In the genomic region with DNA sequence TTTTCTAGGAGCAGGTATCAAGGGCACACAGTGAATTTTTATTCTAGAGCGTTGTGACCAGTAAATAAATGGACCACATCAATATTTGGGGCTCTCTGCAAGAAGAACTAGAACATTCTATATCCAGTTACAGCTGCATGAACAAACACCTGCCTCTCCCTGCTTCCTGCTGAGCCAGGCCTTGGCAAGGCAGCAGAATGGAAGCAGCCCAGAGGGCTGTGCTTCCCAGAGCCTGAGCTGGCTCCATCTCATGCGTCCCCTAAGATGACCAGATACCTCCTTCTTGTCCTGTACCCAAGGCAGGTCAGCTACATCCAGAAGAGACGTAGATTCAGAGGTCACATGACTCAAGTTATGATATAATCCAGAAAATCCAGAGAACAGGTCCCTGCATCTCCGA, we compare ENCODE assay signal across 32 mouse cellular contexts. TPM values are rescaled to one million over a fixed set of nuclear protein-coding genes. Genes with fewer than 3 reads are reported as not detected.
DNase-seq lines count a peak whose midpoint lies in the region; ATAC-seq and TF ChIP-seq lines count a peak whose summit lies in the region.
"Had no signal": no experiment of that assay in that cellular context is flagged by ENCODE, and none has a peak within 500 bp of the region (broad histone marks: within the 10 kb centered on the region; RNA-seq: fewer than 3 reads in every experiment).

No protein-coding gene starts in this region.

- 0 out of 2 replicates have a peak overlapping the region, but pooled peaks have one; percentile 37 for H3K27ac ChIP-seq in hindbrain, embryonic 15.5 days (replicated peaks)
- H3K27ac ChIP-seq in hindbrain, embryonic 16.5 days (ENCODE audit: low read depth, low read length): no peak overlapping the region
- H3K27ac ChIP-seq in stomach, postnatal 0 days (replicated peaks): peak overlapping the region; percentile 69; the same call in 1 of the 2 replicates
- H3K27ac ChIP-seq: embryonic facial prominence, embryonic 13.5 days; forebrain, embryonic 10.5 days; heart, embryonic 10.5 days; hindbrain, embryonic 12.5 days; limb, embryonic 12.5 days; liver, embryonic 15.5 days; midbrain, embryonic 15.5 days had no signal

- TF ChIP-seq EP300 in stomach, postnatal 0 days (optimal IDR thresholded peaks at IDR 0.05): no peak

- DNase-seq in cerebellum, adult 11-12 months: peak; percentile 50
- DNase-seq in cerebellum, adult 8-10 months: no peak
- peak; percentile 18 to 61 for DNase-seq in gastrocnemius, adult 8-10 months (ENCODE audit: low spot score in 2 of 2)
- no peak for DNase-seq in stomach, postnatal 0 days (ENCODE audit: low spot score)
- no peak for DNase-seq in thymus, postnatal 0 days (ENCODE audit: low spot score)
- DNase-seq: adrenal gland, postnatal 14 days; cerebellum, adult 9-10 months; heart, postnatal 36 days; kidney, adult 9 months; kidney, postnatal 10 days; layer of hippocampus, adult 9-11 months; lung, embryonic 14.5 days; lung, postnatal 14 days; thymus, postnatal 36 days had no signal

- no peaks in the 10 kb centered on the region for H3K36me3 ChIP-seq in hindbrain, embryonic 15.5 days
- H3K36me3 ChIP-seq in hindbrain, embryonic 16.5 days (ENCODE audit: control insufficient read depth, insufficient read depth, low read length): no peaks in the 10 kb centered on the region
- no peaks in the 10 kb centered on the region for H3K36me3 ChIP-seq in stomach, postnatal 0 days (ENCODE audit: control insufficient read depth, insufficient read depth, low read length)
- H3K36me3 ChIP-seq: embryonic facial prominence, embryonic 13.5 days; forebrain, embryonic 10.5 days; forebrain, embryonic 15.5 days; G1E; heart, embryonic 10.5 days; hindbrain, embryonic 12.5 days; limb, embryonic 12.5 days; liver, embryonic 15.5 days; midbrain, embryonic 15.5 days; neural tube, embryonic 13.5 days had no signal

- no peak overlapping the region for H3K4me3 ChIP-seq in hindbrain, embryonic 15.5 days
- H3K4me3 ChIP-seq in hindbrain, embryonic 16.5 days (ENCODE audit: low read length): no peak overlapping the region
- H3K4me3 ChIP-seq in stomach, postnatal 0 days (ENCODE audit: low read depth, low read length): no peak overlapping the region
- H3K4me3 ChIP-seq: embryonic facial prominence, embryonic 13.5 days; forebrain, embryonic 10.5 days; forebrain, embryonic 15.5 days; heart, embryonic 10.5 days; hindbrain, embryonic 12.5 days; limb, embryonic 12.5 days; liver, embryonic 15.5 days; midbrain, embryonic 15.5 days; myocyte; neural tube, embryonic 13.5 days had no signal

- peaks cover 24% of the 10 kb centered on the region for H3K4me1 ChIP-seq in hindbrain, embryonic 15.5 days (replicated peaks)
- H3K4me1 ChIP-seq in hindbrain, embryonic 16.5 days (ENCODE audit: control insufficient read depth, insufficient read depth, low read depth, low read length): peaks cover 5% of the 10 kb centered on the region
- H3K4me1 ChIP-seq in stomach, postnatal 0 days (replicated peaks; ENCODE audit: control insufficient read depth, insufficient read depth): no peaks in the 10 kb centered on the region
- H3K4me1 ChIP-seq: liver, embryonic 15.5 days had no signal

- no peak overlapping the region for H3K9ac ChIP-seq in hindbrain, embryonic 15.5 days
- no peak overlapping the region for H3K9ac ChIP-seq in hindbrain, embryonic 16.5 days (ENCODE audit: low read depth, low read length)
- H3K9ac ChIP-seq in stomach, postnatal 0 days (ENCODE audit: low read length): no peak overlapping the region
- H3K9ac ChIP-seq: embryonic facial prominence, embryonic 13.5 days; forebrain, embryonic 15.5 days; hindbrain, embryonic 12.5 days; limb, embryonic 12.5 days; liver, embryonic 15.5 days; lung, embryonic 14.5 days; midbrain, embryonic 15.5 days; neural tube, embryonic 13.5 days had no signal

- no peaks in the 10 kb centered on the region for H3K9me3 ChIP-seq in hindbrain, embryonic 15.5 days
- no peaks in the 10 kb centered on the region for H3K9me3 ChIP-seq in hindbrain, embryonic 16.5 days (ENCODE audit: control insufficient read depth, low read length)
- no peaks in the 10 kb centered on the region for H3K9me3 ChIP-seq in stomach, postnatal 0 days (ENCODE audit: control insufficient read depth, low read length)
- H3K9me3 ChIP-seq: embryonic facial prominence, embryonic 13.5 days; forebrain, embryonic 10.5 days; forebrain, embryonic 15.5 days; heart, embryonic 10.5 days; hindbrain, embryonic 12.5 days; limb, embryonic 12.5 days; liver, embryonic 15.5 days; midbrain, embryonic 15.5 days; neural tube, embryonic 13.5 days had no signal

- 84% methylated on average over 4 of the region's 4 CpGs for WGBS in hindbrain, embryonic 15.5 days
- 89% methylated on average over 4 of the region's 4 CpGs for WGBS in hindbrain, embryonic 16.5 days
- 88% methylated on average over 4 of the region's 4 CpGs for WGBS in stomach, postnatal 0 days

- TF ChIP-seq CTCF in stomach, postnatal 0 days (IDR thresholded peaks at IDR 0.05; ENCODE audit: low read depth): no peak

- no peak overlapping the region for H3K4me2 ChIP-seq in hindbrain, embryonic 15.5 days
- H3K4me2 ChIP-seq in hindbrain, embryonic 16.5 days (ENCODE audit: low read length): no peak overlapping the region
- H3K4me2 ChIP-seq in stomach, postnatal 0 days (replicated peaks; ENCODE audit: low read depth): no peak overlapping the region
- H3K4me2 ChIP-seq: embryonic facial prominence, embryonic 13.5 days; forebrain, embryonic 15.5 days; hindbrain, embryonic 12.5 days; limb, embryonic 12.5 days; liver, embryonic 15.5 days; lung, embryonic 14.5 days; midbrain, embryonic 15.5 days; neural tube, embryonic 13.5 days had no signal

- no peaks in the 10 kb centered on the region for H3K27me3 ChIP-seq in hindbrain, embryonic 15.5 days
- H3K27me3 ChIP-seq in hindbrain, embryonic 16.5 days (replicated peaks; ENCODE audit: control insufficient read depth, insufficient read depth, low read length): no peaks in the 10 kb centered on the region
- no peaks in the 10 kb centered on the region for H3K27me3 ChIP-seq in stomach, postnatal 0 days (ENCODE audit: control insufficient read depth, insufficient read depth, low read length)
- H3K27me3 ChIP-seq: CH12.LX; embryonic facial prominence, embryonic 13.5 days; forebrain, embryonic 15.5 days; hindbrain, embryonic 12.5 days; limb, embryonic 12.5 days; midbrain, embryonic 15.5 days; neural tube, embryonic 13.5 days; Patski had no signal

- ATAC-seq in hindbrain, embryonic 15.5 days (ENCODE audit: low FRiP score, low read depth): no peak
- no peak for ATAC-seq in hindbrain, embryonic 16.5 days
- ATAC-seq in stomach, postnatal 0 days (ENCODE audit: low FRiP score, low TSS enrichment): no peak
- ATAC-seq in monocyte, adult 5-6 weeks (replicated peaks; ENCODE audit: insufficient number of reproducible peaks, low FRiP score, low TSS enrichment, poor library complexity, severe bottlenecking): no peak
- ATAC-seq: forebrain, embryonic 15.5 days; intestine, postnatal 0 days; midbrain, embryonic 15.5 days; Patski had no signal

RNA-seq across cellular contexts. Expression of a gene that starts 52.0 kb away (rescaled TPM):
- 77.9 and 81.6 TPM in 2 replicates for polyA plus RNA-seq in hindbrain, embryonic 15.5 days (2015; fragmentation: Nextera tagmentation; extraction: Ambion mirVana)
- polyA plus RNA-seq in hindbrain, embryonic 16.5 days (2015; fragmentation: Nextera tagmentation; extraction: Ambion mirVana): 75.4 and 83.4 TPM in 2 replicates
- total RNA-seq in gastrocnemius, adult 8-10 months (2022): under 1 TPM; 0.10 to 0.58 (median 0.16) TPM
- 1.2 and 1.3 TPM in 2 replicates for polyA plus RNA-seq in stomach, postnatal 0 days (2015; fragmentation: Nextera tagmentation; extraction: Ambion mirVana)
- 0.38 to 2.0 TPM in 2 of 3 replicates, not detected in the other for total RNA-seq in monocyte, adult 5-6 weeks (2017)
- polyA plus RNA-seq in thymus, postnatal 0 days (2015; fragmentation: Nextera tagmentation; extraction: Ambion mirVana): 0.36 and 0.38 TPM in 2 replicates
- total RNA-seq: granulocyte monocyte progenitor cell, adult 5-6 weeks had no signal
- polyA plus RNA-seq: G1E had no signal

Comparison
In these comparisons a context has a peak if more than half of its experiments do, and no peak if none do; other contexts are left out.
1. DNase-seq: peak in cerebellum, adult 11-12 months (single experiment) and gastrocnemius, adult 8-10 months (2 of 2); none in cerebellum, adult 8-10 months (single experiment), stomach, postnatal 0 days (single experiment) and thymus, postnatal 0 days (single experiment).
2. RNA of a gene that starts 52.0 kb away (polyA plus RNA-seq): 77.9 to 81.6 TPM in hindbrain, embryonic 15.5 days and 75.4 to 83.4 TPM in hindbrain, embryonic 16.5 days; 1.2 to 1.3 TPM in stomach, postnatal 0 days and 0.36 to 0.38 TPM in thymus, postnatal 0 days; every median in the first group is over 10 times any median in the second.